Mouse (Mus musculus) granulocyte monocyte progenitor cell, adult 5-6 weeks (primary cell): ENCODE data around the gene Slit2. TPM values are rescaled to one million over a fixed set of nuclear protein-coding genes. Genes with fewer than 3 reads are reported as not detected.

ENCODE experiments used
- ATAC-seq: replicated peaks from 2 replicates; pipeline ENCODE4 v1.8.0; 2016; ENCODE audit warnings: mild to moderate bottlenecking, moderate TSS enrichment, inconsistent platforms; ENCODE audit not compliant: poor library complexity, severe bottlenecking
- total RNA-seq, 2 experiments: library from RNA; stranded (forward) in 1 of 2; stranded (reverse) in 1 of 2; fragments of 200-712, 200-1000 nt in 1 of 2; fragments of >200 nt in 1 of 2; fragmentation: Nextera tagmentation in 1 of 2; gene quantifications; 2 replicates each; pipeline ENCODE4 v1.2.3; 2014 to 2017

The Slit2 gene
- total RNA-seq (2014; fragmentation: Nextera tagmentation) (0.28 TPM in 1 of 2 replicates, not detected in the other), total RNA-seq (2017) (not detected in 2 replicates)

DNA sequence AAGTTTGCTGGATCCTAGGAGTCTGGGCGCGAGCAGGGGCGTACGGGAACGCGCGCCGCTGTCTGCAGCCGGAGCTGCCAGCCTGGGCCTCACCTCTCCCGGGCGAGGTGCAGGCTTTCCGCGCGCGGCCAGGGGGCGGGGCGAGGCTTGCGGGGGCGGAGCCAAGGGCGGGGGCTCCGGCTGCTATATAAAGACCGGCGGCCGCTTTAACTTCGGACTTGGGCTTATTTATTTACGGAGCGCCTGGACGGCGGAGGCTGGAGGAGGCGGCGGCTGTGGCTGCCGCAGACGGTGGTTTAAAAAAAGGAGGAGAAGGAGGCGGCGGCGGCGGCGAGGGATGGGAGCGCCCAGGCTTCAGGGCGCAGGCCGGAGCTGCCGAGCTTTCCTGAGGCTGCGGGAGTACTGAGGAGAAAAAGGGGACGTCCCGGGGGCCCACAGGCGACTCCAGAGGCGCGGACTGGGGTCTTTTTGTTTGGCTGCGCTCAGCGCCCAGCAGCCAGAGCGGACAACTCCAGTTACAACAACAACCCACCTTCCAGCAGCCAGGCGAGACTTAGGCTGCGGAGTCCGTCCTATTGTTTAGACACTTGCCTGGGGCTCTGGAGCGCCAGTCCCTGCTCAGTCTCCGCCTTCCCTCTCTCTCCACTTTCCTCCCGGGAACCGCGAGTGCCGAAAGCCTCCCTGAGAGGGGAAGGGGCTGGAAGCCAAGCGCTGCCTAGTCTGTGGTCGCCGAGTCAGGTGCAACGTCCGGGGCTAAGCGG, at the start of gene Slit2:
Gene Slit2 (plus strand): TSS at position 198 of the 761 bp plus-strand sequence.
- ATAC-seq = peak; percentile 74

DNA sequence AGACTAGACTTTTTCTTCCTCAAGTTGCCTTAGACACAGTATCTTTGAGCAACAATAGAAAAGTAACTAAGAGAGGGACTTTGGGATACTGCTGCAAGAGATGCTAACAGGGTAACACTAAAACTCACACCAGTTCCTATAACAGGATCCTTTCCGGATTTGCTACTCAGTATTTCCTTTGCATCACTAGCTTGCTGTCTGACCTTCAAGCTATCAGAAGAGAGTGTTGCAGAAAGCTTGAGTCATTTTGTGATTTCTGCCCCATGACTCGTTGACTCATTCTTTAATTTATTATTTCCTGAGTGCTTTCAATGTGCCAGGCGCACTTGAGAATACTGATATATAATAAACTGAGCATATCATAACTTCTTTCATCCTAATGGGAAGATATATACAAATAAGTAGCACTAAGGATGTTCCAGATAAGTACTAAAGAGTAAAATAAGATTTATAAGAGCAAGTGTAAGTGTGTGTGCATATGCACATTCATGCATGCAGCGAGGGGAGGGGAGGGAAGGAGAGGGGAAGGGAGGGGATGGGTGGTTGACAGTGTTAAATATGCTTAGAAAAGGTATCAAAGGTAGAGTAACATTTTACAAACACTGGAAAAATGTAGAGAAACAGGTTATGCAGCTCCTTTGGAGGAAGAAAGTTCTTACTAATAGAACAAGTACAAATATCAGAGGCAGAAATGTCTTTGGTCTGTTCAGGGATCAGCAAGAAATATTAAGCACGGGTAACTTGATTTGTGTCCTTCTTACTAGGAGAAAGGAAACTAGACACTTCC, 44.2 kb upstream of the Slit2 start:
- ATAC-seq = no peak

DNA sequence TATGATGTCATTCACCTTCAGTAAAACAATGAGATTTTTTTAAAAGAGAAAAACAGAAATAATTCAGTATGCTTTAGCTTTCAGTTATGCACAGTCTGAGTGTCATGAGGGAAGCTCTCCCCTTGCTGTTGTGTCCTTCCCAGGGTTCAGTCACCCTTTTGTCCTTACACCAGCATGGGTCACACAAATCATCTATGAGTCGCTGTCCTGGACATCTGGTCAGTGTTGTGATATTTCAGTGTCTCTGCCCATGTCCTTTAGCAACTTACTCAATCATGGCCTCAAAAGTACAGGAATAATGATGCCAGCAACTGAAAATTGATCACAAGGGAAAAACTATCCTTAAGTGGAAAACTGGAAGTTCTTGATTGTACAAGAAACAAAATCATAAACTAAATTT, 26.5 kb upstream of the Slit2 start:
- ATAC-seq = no peak

DNA sequence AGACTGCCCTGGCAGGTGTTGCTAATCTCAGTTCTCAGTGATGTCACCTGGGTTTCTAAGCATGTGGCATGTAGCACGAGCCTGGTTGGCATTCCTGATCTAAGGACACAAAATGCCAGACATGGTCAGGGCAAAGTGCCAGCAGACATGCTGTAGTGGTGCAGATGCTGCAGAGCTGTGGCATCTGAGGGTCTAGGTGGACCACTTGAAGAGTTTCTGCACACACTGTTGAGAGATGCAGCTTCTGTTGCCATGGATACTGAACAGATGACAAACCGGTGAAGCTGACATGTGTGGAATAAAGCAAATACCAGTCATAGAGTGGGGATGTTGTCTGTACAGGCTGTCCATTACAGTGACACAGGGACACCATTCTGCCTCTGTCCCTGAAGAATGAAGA, 7.1 kb upstream of the Slit2 start:
- no peak for ATAC-seq

DNA sequence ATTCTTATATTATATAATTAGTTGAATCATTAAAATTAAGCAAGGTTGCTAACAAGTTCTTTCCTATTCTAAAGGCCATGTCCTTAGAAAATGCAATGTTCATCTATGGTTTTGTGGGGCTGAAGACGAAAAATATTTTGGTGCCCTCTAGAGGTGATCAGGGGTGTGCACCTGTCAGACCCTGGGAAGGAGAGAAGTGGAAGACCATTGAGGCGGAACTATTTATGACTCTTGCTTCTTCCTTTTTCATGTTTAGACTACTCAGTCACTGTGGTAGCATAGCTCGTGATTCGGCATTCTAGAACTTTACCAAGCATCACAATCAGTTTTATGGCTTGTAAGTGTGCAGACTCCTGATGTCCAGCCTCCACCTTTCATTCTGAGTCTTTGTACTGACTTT, 3.6 kb upstream of the Slit2 start:
- peak; percentile 72 for ATAC-seq

DNA sequence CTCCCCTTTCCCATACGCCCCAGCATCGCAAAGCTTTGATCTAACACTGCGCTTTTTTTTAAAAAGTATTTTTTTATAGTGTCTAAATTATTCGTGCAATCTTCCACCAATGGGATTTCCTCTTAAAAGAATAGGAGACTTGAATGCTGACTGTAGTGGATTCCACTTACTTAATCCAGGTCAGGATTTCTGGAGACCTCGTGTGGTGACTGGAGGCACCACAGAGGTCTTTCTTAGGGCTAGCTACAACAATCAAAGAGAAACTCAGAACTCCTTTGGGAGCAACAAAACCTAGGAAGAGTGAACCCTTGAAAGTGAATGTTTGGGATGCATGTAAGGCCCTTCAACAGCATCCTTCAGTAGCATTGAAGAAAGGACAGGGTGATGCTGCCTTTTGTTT, 2.5 kb upstream of the Slit2 start:
- ATAC-seq = no peak

DNA sequence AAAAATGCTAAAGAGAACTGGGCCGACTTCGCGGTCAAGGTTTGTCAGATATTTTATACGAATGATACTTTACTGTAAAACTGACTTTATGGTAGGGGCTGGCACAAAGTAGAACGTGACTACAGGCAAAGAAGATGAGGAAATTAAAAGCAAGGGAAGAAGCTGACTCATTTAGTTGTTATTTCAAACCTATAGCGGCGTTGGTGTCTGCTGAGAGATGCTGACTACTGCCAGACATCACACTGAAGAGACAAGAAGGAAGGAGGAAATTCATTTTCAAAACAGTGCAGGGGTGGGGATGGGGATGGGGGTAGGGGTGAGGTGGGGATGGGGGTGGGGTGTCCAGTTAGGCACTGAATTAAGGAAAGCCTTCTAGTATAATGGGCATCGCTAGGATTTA, 987 bp upstream of the Slit2 start:
- no peak for ATAC-seq

DNA sequence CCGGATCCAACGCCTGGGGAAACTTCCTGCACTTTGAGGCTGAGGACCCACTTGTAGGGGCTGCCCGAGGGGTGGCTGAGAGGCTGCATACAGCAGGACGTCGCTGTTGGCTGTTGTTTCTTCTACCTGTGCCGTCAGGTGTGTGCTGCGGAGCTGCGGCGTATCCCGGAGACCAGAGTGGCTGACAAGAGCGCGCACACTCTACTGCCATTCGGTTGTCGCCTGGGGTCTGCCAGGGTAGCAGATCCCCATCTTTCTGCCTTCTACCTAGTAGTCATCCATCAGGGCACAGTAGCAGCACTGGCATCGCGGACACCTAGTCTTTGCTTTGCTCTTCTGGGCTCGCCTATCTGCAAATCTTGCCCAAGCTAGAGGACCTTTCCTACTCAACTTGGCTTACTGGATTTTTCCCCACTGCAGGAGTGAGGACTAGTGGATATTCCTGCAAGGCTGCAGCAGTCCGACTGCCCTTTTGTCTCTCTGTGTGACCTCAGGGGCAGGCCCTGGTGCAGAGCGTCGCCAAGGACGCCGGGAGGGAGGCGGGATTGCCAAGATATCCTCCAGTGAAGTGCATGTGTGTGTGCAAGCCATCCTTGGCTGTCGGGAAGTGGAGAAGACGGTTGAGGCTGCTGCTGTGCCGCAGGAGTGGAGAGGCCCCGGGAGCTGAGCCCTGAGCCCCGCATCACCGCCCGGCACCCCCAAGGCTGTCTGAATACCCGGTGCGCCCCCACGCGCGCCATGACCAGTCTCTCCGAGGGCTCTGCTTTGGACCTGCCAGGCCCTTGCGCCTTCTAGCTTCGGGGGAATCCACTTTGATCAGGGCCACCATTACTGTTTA, 1.0 kb downstream of the Slit2 start:
- ATAC-seq = no peak

DNA sequence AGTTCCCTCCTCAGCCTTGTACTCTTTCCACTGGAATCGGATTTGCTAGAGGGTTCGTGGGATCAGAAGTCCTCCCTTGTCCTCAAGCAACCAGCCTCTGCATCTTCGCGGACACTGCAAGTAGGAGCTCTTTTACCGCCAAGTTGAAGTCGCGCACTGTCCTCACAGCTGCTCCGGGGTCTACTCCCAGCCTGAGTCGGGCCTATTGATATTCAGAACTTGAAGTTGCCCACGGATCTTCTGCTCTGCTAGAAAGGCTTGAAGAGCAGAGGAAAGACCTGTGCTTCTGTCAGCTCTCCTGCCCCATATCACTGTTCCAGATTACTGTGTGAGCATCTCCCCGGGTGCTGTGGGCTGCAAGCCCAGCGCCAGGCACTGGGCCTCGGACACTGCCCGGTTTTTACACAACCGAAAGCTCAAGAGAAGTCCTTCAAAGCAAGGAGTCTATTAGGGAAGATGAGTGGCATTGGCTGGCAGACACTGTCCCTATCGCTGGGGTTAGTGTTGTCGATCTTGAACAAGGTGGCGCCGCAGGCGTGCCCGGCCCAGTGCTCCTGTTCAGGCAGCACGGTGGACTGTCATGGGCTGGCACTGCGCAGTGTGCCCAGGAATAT, 1.8 kb downstream of the Slit2 start:
- ATAC-seq = no peak

DNA sequence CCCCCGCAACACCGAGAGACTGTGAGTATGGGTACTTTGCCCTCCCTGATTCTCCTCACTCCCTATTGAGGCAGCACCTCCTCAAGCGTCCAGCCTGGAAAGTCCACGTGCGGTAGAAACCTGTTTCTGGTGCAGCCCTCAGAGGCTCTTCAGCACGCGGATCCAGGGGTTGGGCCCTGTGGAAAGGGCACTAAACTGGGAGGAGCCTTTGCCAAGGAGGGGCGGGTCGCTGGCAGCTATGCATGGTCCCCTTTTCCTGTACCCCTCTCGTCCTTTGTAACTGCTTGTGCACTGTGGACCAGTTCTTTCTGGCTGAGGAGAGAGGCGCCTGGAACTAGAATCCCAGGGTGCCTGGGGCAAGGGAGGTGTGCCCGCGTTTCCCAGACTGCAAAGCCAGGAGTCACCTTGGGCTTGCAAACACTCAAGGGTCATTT, 2.3 kb downstream of the Slit2 start:
- no peak for ATAC-seq

DNA sequence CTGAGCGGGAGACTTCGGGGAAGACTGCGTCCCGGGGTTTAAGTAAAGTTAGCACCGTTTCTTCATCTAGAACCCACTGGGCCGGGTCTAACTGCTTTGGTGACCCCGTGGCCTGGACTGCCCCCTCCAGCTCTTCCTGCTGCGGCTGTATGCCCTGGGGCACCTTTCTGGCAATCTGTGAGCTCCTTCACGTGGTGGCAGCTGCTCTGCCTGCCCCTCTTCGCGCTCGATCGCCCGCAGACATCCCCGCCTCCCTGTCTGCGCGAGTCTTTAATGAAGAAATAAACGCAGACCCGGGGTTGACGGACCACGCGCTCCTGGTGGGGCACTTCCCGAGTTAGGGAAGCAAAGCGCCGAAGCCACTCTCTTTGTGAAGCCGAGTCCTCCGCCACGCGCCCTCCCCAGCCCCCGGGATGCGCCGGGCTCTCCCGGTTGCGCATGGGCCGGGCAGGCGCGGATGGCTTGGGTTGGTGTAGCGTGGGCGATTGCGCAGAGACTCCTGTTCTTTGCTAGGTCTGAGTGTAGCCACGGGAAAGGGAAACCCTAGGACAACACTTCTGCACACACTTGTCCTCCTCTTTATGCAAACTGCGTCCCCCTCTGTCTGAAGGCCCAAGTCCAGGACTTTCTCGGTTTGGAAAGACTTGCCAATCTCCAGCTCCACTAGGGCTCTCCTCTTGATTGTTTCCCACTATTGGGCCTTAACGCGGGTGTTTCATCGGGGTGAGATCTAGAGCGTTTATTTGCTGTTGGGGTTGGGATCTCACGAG, 3.1 kb downstream of the Slit2 start:
- ATAC-seq = no peak

DNA sequence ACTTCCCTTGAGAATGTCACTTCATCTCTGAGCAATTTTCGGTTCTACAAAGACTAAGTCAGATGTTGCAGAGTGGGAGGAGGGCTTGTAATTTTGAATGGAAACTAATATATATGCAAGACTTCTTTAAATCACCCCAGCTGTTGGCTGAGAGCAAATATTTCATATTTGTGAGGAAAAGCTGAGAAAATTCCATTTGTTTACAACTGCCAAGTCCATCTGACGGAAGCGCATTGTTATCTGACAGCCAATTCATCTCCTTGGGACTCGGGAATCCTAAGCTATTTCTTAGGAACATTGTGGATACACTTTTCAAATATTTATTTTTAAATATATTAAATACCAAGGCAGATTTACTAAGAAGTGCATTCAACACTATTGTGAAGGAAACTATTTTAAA, 8.0 kb downstream of the Slit2 start:
- no peak for ATAC-seq

DNA sequence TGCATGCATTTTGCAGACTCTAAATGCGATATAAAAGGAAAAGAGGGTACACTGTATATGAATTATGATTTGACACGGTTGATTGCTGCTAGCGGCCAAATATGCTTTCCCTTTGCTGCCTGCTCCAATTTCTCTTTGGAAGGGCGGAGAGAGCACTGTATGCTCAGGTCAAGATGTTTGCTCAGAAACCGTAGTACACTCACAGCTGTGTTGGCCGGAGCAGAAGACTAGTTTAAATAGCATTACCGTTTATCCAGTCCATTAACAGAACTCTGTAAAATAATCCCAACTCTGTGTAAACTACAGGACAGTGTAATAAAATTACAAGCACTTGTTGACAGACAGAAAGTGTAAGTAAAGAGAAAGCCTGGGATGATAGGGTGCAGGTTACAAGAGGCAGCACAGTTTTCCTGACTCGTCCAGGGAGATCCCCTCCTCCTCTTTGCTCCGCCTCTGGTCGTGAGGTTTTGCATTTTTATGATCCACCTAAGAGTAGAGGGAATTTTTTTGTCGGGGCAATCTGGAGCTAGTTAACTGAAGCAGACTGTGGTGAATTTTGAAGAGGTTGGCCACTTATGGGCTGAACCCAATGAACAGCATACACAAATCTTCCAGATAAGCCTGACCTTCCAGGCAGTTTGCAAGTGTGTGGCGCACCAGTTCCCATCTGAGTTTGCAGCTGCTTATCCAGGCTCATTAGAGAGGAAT, 20.9 kb downstream of the Slit2 start:
- no peak for ATAC-seq

DNA sequence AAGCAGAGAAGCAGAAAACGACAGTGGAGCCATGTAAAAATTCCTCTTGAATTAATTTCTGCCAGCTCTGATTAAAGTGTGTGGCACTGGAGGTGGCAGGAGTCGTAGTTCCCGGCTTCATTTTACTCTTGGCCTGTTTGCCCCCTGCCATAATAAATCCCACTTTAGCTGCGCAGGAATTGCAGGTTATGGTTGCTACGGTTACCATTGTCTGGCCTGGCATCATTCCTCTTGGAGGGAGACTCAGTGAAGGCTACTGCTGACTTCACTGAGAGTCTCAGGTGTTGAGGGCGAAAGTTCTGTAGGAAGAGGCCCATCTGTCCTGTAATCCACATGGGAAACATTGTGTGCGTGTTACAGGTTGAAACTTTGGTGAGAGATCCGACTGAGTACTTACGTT, 22.6 kb downstream of the Slit2 start:
- no peak for ATAC-seq

DNA sequence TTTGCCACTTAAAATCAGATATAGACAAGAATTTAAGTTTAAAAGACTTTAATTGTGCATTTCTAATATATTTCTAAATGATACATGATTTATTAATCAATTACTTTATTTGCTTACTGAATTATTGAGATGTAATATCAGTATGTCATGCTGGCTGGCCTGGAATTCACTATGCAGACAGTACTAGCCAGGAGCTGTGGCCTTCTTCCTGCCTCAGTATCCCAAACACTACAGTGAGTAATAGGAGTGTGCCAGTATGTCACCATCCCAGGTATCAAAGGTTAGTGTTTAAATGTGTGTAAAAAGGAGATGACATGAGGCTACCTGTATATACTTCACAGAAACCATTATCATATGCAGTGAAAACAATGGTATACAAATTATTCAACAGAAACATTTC, 23.1 kb downstream of the Slit2 start:
- ATAC-seq = no peak

DNA sequence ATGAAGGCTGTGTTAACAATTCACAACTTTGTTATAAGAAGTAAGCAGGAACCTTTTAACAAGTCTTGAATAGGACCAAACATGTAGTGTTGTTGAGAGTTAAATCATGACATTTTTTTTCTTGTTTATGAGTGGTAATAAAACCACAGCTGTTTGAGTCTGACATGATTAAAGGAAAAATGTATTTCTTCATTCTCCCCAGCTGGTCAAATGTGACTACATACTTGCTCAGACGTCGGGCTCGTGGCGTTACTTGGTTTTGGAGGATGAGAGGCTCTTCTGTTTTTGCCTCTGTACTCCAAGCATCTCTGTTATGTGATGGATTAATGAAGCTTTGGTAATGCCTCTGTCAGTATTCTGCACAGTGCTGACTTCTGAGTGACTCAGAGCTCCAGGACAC, 40.5 kb downstream of the Slit2 start:
- no peak for ATAC-seq

DNA sequence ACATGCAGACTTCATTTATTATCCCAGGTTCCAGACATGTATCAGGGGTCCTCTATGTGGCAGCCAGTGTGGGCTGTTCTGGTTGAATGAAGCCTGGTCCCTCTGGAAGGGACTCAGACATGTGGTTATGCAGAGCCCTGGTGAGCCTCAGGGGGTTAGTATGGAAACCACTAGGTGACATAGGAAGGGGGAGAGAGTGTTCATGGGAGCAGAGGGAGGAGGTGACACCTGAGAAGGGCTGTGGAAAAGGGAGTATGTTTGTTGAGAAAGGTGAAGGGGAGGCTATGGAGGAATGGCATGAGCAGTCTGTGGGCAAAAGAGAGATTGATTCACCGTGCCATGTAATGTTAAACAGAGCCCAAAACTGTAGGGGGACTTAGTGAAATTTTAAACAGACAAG, 51.9 kb downstream of the Slit2 start:
- no peak for ATAC-seq

DNA sequence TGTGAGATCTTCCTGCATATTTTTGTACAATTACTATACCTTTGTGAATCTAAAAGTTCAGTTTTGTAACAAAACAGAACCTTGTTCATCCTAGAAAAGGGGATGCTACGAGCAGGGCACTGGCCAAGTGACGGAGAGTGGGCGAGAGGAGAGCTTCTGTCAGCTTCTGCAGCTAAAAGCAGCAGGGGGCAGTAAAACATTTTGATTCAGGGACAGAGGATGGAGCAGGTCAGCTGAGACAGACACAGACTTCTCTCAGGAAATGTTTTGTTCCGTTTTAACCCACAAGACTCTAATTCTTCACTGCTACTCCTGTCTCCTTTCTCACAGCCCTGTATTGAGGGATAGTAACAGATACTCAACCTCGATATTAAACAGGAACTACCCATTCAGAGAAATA, 55.1 kb downstream of the Slit2 start:
- ATAC-seq = no peak; the same call in 1 of the 2 replicates
